Mouse (Mus musculus) heart, adult 8-10 months (tissue): ENCODE results near the gene Kcnip4. TPM values are rescaled to one million over a fixed set of nuclear protein-coding genes. Genes with fewer than 3 reads are reported as not detected.

Experiments
- DNase-seq: peaks from one replicate; pipeline ENCODE4 v3.0.0; 2022; ENCODE audit warnings: low spot score
- total RNA-seq, 4 experiments: library from RNA; stranded (reverse); gene quantifications; 2 replicates each; pipeline ENCODE4 v1.2.4; 2022

The Kcnip4 gene
- total RNA-seq, 4 experiments from 2014 or later, result 0.12 to 0.20 TPM; not detected in 2

- no peak for DNase-seq
Observed at GRCm38 (mm10) chr5:48889395-48890194, 635.1 kb downstream of the Kcnip4 start.

- DNase-seq, result no peak
Observed at GRCm38 (mm10) chr5:48878081-48878480, 646.6 kb downstream of the Kcnip4 start.

- DNase-seq, result no peak
Observed at GRCm38 (mm10) chr5:48864268-48864967, 660.3 kb downstream of the Kcnip4 start.

- DNase-seq, result no peak
Observed at GRCm38 (mm10) chr5:48840971-48841370, 683.7 kb downstream of the Kcnip4 start.

GRCm38 (mm10) chr5:48795526-48795925, 729.2 kb downstream of the Kcnip4 start:
- DNase-seq, result no peak

- peak; percentile 4 for DNase-seq
Observed at GRCm38 (mm10) chr5:48779376-48779775, 745.3 kb downstream of the Kcnip4 start.

- DNase-seq, result no peak
Observed at GRCm38 (mm10) chr5:48748613-48749012, 776.1 kb downstream of the Kcnip4 start.

- no peak for DNase-seq
Observed at GRCm38 (mm10) chr5:48737640-48738039, 787.1 kb downstream of the Kcnip4 start.

GRCm38 (mm10) chr5:48718166-48718565, 806.5 kb downstream of the Kcnip4 start:
- DNase-seq, result no peak

GRCm38 (mm10) chr5:48705997-48706396, 818.7 kb downstream of the Kcnip4 start:
- DNase-seq, result no peak

- DNase-seq, result no peak
Observed at GRCm38 (mm10) chr5:48687068-48687467, 837.6 kb downstream of the Kcnip4 start.

- DNase-seq, result no peak
Observed at GRCm38 (mm10) chr5:48679733-48680595, 844.7 kb downstream of the Kcnip4 start.

GRCm38 (mm10) chr5:48662504-48662903, 862.2 kb downstream of the Kcnip4 start:
- DNase-seq, result no peak

- DNase-seq, result no peak
Observed at GRCm38 (mm10) chr5:48659975-48660374, 864.7 kb downstream of the Kcnip4 start.

GRCm38 (mm10) chr5:48650496-48650895, 874.2 kb downstream of the Kcnip4 start:
- no peak for DNase-seq

- DNase-seq, result no peak
Observed at GRCm38 (mm10) chr5:48636675-48637074, 888.0 kb downstream of the Kcnip4 start.

GRCm38 (mm10) chr5:48633631-48634030, 891.1 kb downstream of the Kcnip4 start:
- no peak for DNase-seq

- no peak for DNase-seq
Observed at GRCm38 (mm10) chr5:48623370-48623769, 901.3 kb downstream of the Kcnip4 start.

- no peak for DNase-seq
Observed at GRCm38 (mm10) chr5:48606916-48607315, 917.8 kb downstream of the Kcnip4 start.

- no peak for DNase-seq
Observed at GRCm38 (mm10) chr5:48606281-48606680, 918.4 kb downstream of the Kcnip4 start.

- DNase-seq, result no peak
Observed at GRCm38 (mm10) chr5:48599481-48600040, 925.1 kb downstream of the Kcnip4 start.

GRCm38 (mm10) chr5:48588014-48588413, 936.7 kb downstream of the Kcnip4 start:
- DNase-seq, result no peak
